Mouse (Mus musculus) limb, embryonic 14.5 days (tissue): Measurements from ENCODE around the gene Bach2. TPM values are rescaled to one million over a fixed set of nuclear protein-coding genes. Genes with fewer than 3 reads are reported as not detected.

Source experiments
- ATAC-seq: fragments of 200-750 bp; cut with Nextera tagmentation; 2 replicates; pipeline ENCODE4 v1.8.0; 2017; ENCODE audit warnings: low read depth, moderate number of reproducible peaks, moderate TSS enrichment; ENCODE audit not compliant: low FRiP score
- DNase-seq: peaks from one replicate; pipeline ENCODE4 v3.0.0-alpha.2; 2015; ENCODE audit warnings: low spot score
- H3K27ac ChIP-seq: fragments of 300-500 bp; sonication (generic); replicated peaks from 2 replicates; pipeline ENCODE4 v1.5.1; 2014; ENCODE audit warnings: low read depth, mild to moderate bottlenecking, low read length, moderate library complexity, mixed read lengths
- H3K27me3 ChIP-seq: fragments of 300-500 bp; sonication (generic); 2 replicates; pipeline ENCODE4 v1.6.1; 2014; ENCODE audit warnings: low read length, mixed read lengths; ENCODE audit not compliant: control insufficient read depth, insufficient read depth
- H3K36me3 ChIP-seq: fragments of 300-500 bp; sonication (generic); 2 replicates; pipeline ENCODE4 v1.6.1; 2014; ENCODE audit warnings: mild to moderate bottlenecking, low read length, moderate library complexity, mixed read lengths; ENCODE audit not compliant: control insufficient read depth, insufficient read depth
- H3K4me1 ChIP-seq: fragments of 300-500 bp; sonication (generic); 2 replicates; pipeline ENCODE4 v1.6.1; 2014; ENCODE audit warnings: antibody characterized with exemption, low read length, mixed read lengths; ENCODE audit not compliant: control insufficient read depth, insufficient read depth
- H3K4me2 ChIP-seq: fragments of 300-500 bp; sonication (generic); replicated peaks from 2 replicates; pipeline ENCODE4 v1.6.1; 2014; ENCODE audit warnings: low read depth, mild to moderate bottlenecking, low read length, moderate library complexity; ENCODE audit not compliant: severe bottlenecking
- H3K4me3 ChIP-seq: fragments of 300-500 bp; sonication (generic); replicated peaks from 2 replicates; pipeline ENCODE4 v1.5.1; 2014; ENCODE audit warnings: low read length
- H3K9ac ChIP-seq: fragments of 300-500 bp; sonication (generic); 2 replicates; pipeline ENCODE4 v1.6.1; 2014; ENCODE audit warnings: mild to moderate bottlenecking, low read depth, low read length, moderate library complexity; ENCODE audit not compliant: severe bottlenecking
- H3K9me3 ChIP-seq: fragments of 300-500 bp; sonication (generic); 2 replicates; pipeline ENCODE4 v1.6.1; 2016; ENCODE audit warnings: low read length; ENCODE audit not compliant: control insufficient read depth
- POLR2A ChIP-seq: fragments of 200-500 bp; IDR thresholded peaks from 2 replicates; pipeline ENCODE4 v1.8.0; 2012; ENCODE audit warnings: inconsistent platforms, mild to moderate bottlenecking, moderate library complexity, borderline replicate concordance; ENCODE audit not compliant: insufficient read depth, insufficient read length; ENCODE audit errors: extremely low read depth
- WGBS: fragments of 180-500 bp; shearing (Covaris S2); extraction: QIAGEN DNeasy Blood & Tissue Kit; methylation state at CpG from one replicate; pipeline ENCODE4 v1.1.7; 2014; 5-methylcytosine and 5-hydroxymethylcytosine counted together
- polyA plus RNA-seq, 2 experiments: library from polyadenylated mRNA; depleted of rRNA in 1 of 2; stranded (reverse) in 1 of 2; unstranded in 1 of 2; fragments of >200 nt; fragmentation: Nextera tagmentation in 1 of 2; extraction: Ambion mirVana in 1 of 2; gene quantifications; 2 replicates each; pipeline versions ENCODE4 v1.2.1 to v1.2.3; 2012 to 2014

The Bach2 gene
- polyA plus RNA-seq, 2 experiments = 6.0 to 9.6 TPM

- H3K4me2 ChIP-seq = no peak overlapping the region
- H3K27ac ChIP-seq = no peak overlapping the region
- WGBS = 89% methylated on average over 2 of the region's 2 CpGs
- no peaks in the 10 kb centered on the region for H3K27me3 ChIP-seq
- H3K9ac ChIP-seq = no peak overlapping the region
- DNase-seq (no peak), ATAC-seq (no peak)
- TF ChIP-seq POLR2A = no peak
- H3K4me1 ChIP-seq = 0 out of 2 replicates have a peak, but pooled peaks cover 5% of the 10 kb centered on the region
- no peak overlapping the region for H3K4me3 ChIP-seq
- H3K36me3 ChIP-seq = no peaks in the 10 kb centered on the region
- no peaks in the 10 kb centered on the region for H3K9me3 ChIP-seq
Observed at GRCm38 (mm10) chr4:32394850-32395249, 156.2 kb downstream of the Bach2 start.

- WGBS = 91% methylated on average over 5 of the region's 5 CpGs
- TF ChIP-seq POLR2A = no peak
- DNase-seq = no peak
- no peaks in the 10 kb centered on the region for H3K36me3 ChIP-seq
- no peak overlapping the region for H3K4me3 ChIP-seq
- no peak for ATAC-seq
- H3K9ac ChIP-seq = no peak overlapping the region
- no peaks in the 10 kb centered on the region for H3K4me1 ChIP-seq
- H3K9me3 ChIP-seq = no peaks in the 10 kb centered on the region
- no peaks in the 10 kb centered on the region for H3K27me3 ChIP-seq
- no peak overlapping the region for H3K27ac ChIP-seq
- H3K4me2 ChIP-seq = no peak overlapping the region
Observed at GRCm38 (mm10) chr4:32401459-32401858, 162.9 kb downstream of the Bach2 start.

DNA sequence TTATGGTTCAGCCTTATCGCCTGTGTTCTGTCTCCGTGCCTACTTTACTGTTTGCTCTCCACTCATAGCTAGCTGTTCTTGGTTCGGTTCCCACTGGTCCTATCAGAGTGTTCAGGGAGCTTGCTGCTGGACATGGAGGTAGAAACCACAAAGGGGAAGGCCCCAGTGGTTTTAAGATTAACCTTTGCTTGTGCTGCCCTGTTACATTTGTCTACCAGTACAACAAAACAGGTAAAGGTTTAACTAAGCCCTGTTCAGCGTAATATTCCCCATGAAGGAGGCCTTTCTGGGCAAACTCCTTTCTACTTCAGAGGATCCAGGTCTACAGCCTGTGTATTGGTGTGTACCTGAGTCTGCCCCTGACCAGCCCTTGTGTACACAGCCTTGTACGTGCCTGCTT, 164.9 kb downstream of the Bach2 start:
- Histone ChIP-seq H3K4me2 (no peak overlapping the region), H3K9me3 (no peaks in the 10 kb centered on the region), H3K27me3 (no peaks in the 10 kb centered on the region), H3K4me3 (no peak overlapping the region), H3K36me3 (no peaks in the 10 kb centered on the region), H3K27ac (no peak overlapping the region), H3K9ac (no peak overlapping the region), H3K4me1 (no peaks in the 10 kb centered on the region)
- DNase-seq (no peak), ATAC-seq (no peak; the same call in 1 of the 2 replicates)
- TF ChIP-seq POLR2A = no peak
- 94% methylated on average over 5 of the region's 5 CpGs for WGBS

DNA sequence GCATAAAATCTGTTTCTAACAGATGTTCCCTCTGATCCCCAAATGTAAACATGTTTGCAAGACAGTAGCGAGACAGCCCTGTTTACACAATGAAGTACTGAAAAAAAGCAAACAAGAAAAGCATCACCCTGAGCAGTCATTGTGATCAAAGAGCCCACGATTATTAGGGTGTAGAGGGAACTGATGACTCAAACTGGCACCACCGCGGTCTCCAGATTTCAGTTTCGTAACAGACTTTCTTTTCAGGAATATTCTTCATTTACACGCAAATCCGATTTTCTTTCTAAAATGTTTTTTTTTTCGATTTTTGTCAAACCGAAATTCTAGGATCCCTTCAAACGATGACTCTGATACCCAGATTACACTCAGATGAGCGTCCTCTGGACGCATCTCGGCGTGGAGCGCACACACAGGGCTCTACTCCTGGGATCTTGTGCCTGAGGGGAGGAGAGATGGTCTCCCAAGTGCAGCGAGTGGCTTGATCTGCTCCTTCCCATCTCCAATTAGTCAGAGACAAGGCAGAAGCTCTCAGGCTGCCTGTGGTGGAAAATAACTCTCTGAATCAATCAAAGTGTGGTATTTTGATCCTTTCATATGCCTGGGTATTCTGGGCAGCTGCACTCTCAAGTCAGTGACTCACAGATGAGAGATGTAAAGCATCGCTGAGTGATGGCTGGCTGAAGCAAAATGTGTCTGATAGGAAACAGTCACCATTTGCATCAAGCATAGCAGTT, 166.7 kb downstream of the Bach2 start:
- ATAC-seq (no peak), DNase-seq (no peak)
- Histone ChIP-seq H3K9me3 (no peaks in the 10 kb centered on the region), H3K36me3 (no peaks in the 10 kb centered on the region), H3K9ac (no peak overlapping the region), H3K27me3 (no peaks in the 10 kb centered on the region), H3K4me2 (no peak overlapping the region), H3K4me1 (0 out of 2 replicates have a peak, but pooled peaks cover 5% of the 10 kb centered on the region), H3K4me3 (no peak overlapping the region), H3K27ac (no peak overlapping the region)
- 81% methylated on average over 17 of the region's 17 CpGs for WGBS
- no peak for TF ChIP-seq POLR2A

DNA sequence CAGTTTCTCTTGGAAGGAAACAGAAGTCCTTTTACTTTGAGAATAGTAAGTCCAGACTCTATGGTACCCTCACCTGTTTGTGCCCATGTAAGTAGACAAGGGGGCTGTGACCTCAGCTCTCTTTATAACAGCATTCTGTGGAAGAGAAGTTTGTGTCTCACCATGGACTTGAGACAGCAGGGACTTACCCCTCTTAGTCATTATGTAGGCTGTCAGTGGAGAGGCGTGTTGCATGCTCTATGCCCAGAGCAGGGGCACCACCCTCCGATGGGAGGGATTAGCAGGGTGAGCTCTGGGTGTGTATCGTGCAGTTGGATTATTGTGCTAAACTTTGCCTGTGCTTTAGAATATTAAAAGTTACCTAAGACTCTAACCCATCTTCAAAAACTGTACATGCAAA, 167.4 kb downstream of the Bach2 start:
- Histone ChIP-seq H3K36me3 (no peaks in the 10 kb centered on the region), H3K4me2 (no peak overlapping the region), H3K9ac (no peak overlapping the region), H3K27me3 (no peaks in the 10 kb centered on the region), H3K4me1 (0 out of 2 replicates have a peak, but pooled peaks cover 5% of the 10 kb centered on the region), H3K9me3 (no peaks in the 10 kb centered on the region), H3K4me3 (no peak overlapping the region), H3K27ac (no peak overlapping the region)
- ATAC-seq (no peak), DNase-seq (no peak)
- 92% methylated on average over 3 of the region's 3 CpGs for WGBS
- TF ChIP-seq POLR2A = no peak
